Mouse (Mus musculus) thymus, postnatal 4 days (tissue): ENCODE results near the gene Hacl1.

Source experiments
- DNase-seq: peaks from one replicate; pipeline ENCODE4 v3.0.0; 2021

Gene Hacl1

DNA sequence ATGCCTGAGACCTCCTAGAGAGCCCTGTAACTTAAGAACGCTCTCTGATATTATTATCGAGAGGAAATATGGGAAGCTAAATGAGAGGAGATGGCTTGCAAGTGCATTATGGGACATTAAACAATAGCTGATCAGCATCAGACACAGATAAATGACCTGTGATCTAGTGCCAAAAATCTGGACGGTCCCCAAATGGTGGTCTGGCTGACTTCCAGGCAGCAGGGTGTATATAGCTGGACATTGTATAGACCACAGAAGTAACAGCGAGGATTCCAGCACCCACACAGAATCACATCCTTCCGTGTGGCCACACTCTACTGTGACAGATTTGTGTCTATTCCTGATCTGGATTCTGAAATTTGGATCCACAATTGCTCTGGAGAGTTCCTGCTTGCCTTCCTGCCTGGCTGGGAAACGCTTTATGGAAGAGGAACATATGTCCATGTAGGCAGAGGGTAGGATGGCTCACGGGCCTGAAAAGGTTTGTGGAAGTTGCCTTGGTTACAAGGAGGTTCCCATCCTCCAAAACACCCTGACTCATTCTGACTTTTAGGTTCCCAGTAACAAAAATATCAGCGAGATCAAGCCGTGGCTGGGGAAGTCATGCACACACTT, 68.4 kb downstream of the Hacl1 start:
- no peak for DNase-seq

DNA sequence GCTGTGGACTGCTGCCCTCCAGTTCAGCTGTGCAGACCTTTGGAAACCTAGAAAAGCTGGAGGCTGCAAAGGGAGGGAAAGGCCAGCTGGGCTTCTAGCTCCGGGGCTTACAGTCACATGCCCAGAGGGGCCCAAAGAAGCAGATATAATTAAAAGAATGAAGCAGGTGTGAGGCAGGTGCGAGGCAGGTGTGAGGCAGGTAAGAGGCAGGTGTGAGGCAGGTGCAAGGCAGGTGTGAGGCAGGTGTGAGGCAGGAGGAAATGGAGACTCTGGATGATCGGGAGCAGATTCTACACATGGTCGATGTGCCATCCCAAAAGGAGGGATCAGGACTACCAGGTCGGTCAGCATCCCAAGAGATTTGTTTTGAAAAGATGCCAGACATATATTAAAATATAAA, 69.7 kb downstream of the Hacl1 start:
- peak; percentile 54 for DNase-seq

DNA sequence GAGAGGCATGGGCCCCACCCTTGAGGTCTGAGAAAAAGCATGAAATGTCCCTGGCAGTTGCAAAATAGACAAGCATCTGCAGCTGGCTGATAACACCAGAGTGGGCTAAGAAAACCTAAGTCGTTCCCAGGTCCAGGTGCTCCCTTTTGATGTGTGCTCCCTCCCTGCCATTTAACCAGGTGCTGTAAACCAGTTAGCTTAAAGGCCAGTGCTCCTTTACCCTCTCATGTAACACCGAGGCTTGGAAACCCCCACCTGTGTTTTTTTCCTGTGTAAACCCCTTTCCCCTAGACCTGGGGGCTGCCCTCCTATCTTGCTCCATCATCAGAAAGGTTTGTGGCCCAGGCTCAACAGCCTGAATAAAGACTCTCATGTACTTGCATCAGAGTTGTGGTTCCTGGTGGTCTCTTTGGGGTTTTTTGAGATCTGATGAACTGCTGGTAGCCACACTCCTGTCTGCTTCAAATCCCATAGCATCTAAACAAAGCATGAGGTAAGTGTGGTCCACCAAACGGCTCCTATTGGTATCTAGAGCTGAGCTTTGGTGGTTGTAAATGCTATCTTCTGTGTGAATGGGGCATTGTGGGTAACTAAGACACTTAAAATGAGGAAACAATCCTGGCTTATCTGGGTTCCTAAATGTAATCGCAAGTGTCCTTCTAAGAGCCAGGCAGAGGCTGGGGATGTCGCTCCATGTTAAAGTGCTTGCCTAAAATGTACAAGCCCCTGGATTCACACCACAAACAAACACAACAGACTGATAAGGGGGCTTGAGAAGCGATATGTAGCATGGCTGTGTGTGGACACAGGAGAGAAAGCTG, 70.7 kb downstream of the Hacl1 start:
- peak; percentile 60 for DNase-seq

DNA sequence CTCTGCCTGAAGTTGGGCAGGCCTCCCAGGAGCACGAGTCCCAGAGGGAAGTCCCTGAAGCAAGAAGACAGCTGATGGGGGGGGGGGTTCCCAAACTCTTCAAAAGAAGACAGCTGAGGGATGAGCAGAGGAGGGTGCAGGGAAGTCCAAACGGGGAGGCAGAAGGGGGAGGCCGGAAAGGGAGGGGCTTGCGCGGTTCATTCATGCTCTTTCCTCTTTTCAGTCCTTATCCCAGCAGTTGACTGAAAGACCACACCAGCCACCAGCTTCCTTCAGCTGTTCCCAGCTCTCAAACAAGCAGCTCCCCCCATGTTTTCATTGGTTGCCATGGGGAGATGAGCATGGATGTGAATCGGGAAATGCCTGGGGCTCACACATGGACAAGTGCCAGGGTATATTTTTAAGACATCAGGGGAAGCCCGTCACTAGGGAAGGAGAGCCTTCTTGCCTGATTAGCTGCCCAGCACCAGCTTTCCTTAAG, 71.9 kb downstream of the Hacl1 start:
- DNase-seq: peak; percentile 75

DNA sequence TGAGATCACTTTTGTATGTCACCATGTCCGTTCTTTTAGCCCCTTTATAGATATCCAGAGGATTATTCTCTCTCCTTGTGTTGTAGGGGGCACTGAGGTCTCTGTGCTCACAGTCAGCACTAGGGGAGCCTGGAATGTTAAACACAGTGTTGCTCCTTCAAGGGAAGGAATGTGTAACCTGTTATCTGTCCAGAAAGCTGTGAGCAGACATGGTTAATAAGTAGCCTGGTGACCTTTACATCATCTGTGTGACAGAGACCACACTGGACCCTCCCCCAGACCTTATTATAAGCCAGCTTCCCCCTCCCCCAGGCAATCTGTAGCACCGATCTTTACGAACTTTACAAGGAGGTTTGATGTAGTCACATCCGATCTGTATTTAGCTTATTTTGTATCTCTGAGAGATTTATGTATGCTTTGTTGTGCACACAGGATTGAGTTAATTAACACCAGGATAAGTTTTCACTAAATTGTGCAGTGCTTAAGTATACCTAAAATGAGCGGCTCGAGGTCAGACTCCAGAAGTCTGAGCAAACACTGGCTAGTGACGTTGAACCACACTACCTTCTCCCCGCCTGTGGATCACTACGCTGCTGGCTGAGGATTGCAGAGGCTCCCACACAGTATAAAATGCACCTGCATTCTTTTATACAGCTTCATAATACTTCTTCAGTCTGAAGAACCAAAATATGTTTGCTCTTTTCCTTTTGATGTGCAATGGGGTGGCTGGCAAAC, 75.4 kb downstream of the Hacl1 start:
- DNase-seq: no peak

DNA sequence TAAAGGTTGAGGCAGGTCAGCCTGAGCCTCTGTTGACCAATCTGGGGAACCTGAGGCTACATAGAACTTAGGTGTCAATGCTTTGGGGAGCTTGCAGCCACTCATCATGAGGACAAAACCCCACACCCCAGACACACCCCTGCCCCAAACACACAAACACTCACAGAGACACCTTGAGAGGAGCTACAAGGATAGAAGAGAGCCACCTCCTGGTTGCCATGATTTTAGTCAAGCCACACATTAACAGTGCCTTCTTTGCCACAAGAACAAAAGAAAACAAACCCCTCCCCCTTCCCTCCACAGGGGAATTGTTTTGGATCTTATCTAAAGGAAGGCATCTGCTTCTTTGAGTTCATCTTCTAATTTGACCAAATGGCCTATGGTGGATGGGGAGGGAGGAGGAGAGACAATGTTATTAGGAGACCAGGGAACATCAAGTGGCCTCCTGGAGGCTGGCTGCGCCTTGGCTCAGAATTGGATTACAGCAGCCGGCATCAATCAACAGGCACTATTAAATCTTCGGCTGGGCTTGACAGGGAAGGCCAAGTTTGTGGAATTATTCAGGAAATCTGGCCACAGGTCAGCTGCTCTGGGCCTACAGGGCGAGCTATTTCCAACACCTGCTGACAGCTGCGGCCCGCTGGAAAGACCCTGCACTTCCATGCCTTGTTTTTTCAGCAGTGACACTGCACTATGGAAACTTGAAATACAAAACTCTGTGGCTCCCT, 76.5 kb downstream of the Hacl1 start:
- DNase-seq: no peak

DNA sequence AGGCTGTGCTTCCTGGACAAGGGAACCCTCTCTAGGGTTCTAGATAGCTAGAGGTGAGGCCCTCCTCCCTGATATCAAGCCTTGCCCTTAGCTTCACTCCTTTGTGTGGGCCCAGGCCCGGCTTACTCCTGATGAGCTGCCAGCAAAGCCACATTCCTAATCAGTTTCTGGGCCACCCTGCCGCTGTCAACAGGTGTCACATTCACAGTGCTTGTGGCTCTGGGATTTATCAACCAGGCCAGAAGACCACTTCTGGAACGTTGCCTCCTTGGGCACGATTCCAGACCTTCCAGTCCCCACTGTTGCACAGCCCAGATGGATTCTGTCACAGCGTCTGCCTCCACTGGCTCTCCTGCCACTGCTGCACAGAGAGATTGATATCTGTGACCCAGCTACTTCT, 80.2 kb downstream of the Hacl1 start:
- no peak for DNase-seq

DNA sequence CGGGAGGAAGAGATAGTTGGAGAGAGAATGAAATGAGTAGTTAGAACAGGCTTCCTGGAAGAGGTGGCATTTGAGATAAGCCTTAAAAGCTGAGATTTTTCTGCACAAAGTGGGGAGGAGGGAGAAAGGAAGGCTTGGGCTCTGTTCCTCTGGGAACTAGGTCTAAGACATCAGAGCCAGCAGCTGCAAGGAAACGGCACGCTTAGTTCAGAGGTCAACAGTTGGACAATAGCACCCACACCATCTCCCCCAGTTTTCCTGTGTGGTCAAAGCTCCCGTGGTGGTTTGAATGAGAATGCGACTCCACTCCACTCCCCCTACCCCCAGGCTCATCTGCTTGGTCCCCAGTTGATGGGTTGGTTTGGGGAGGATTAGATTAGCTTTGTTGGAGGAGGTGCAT, 81.9 kb downstream of the Hacl1 start:
- DNase-seq: no peak

DNA sequence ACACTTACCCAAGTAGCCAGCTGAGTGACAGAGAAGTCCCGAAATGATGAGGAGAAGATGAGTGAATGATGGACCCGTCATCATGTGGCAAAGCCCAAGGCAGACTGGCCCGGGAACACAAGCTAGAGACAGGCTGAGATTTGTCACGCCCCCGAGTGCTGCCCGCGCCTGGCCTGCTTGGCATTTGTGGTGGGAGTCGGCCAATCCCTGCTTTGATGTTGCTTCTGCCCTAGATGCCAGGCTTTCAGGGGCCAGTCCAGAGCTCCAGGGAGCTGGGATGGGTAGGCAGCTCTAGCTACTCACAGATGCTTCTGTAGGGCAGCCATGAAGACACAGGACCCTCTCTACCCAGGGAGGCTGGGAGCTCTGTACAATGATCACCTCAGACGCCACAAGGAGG, 83.3 kb downstream of the Hacl1 start:
- DNase-seq: no peak

DNA sequence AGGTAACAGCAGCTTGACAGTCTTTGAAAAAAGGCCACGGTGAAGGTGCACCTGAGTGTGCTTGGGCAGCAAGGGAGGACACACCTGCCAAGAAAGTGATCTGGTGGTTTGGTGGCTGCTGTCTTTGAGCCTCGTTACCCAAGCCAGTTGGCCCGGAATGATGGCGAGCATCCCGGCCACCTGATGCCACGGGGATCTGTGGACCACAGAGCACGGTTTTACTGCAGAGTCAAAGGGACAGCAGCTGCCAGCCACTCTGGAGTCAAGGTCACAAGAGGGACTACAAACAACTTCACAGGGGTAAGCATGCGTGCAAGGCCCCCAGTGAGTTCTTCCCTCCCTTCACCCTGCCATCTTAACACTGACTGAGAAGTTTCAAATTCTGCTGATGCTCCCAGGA, 83.8 kb downstream of the Hacl1 start:
- DNase-seq: peak; percentile 61

DNA sequence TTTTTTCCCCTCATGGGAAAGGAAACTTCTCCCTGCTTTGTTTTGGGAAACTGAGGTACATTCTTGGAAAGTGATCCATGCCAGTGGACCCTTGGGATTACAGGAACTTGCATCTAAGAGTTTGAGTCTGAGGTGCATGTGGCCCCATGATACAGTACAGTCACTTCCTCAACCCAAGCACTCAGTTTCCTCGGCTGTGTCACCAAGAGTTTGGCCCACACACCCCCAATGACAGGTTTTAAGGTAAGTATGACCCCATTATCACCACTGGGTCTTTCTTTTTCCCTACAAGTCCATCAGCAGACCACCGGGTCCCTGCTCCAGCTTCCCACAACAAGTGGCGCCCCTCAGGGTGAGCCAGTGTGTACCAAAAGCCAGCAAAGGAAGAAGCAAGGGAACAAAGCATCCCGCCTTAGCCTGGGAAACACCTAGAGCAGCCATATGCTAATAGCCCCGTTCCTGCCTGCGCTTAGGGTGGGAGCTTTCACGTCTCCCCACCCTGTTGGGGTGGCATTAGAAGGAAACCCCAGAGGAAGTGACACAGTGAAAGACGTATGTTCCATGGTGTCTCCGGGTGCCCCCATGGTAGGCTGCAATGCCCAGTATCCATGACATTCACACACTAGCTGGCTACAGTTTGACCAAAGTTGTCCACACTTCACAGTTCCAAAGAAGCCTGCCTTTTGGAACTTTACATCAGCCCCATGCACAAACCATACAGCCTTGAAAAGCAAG, 84.4 kb downstream of the Hacl1 start:
- peak; percentile 58 for DNase-seq

DNA sequence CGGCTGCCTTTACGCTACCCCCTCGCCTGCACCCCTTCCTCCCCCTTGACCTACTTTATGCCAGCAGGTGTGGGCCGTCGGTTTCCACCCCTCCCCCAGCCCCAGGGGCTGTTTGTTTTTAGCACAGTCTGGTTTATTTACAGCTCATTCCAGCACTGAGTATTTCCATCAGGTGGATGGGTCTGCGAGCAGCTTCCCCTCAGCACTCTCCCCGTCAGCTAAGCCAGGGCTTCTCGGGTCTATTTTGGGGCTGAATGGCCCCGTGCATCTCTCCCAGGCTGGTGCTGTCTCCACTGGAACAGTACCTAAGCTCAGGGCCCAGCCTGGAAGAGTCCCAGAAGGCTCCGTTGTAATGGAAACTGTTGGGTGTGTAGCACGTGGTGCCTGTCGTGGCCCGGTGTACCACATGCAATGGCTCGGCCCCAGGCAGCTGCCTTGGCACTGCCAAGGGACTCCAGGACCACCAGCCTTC, 85.1 kb downstream of the Hacl1 start:
- DNase-seq: peak; percentile 94

DNA sequence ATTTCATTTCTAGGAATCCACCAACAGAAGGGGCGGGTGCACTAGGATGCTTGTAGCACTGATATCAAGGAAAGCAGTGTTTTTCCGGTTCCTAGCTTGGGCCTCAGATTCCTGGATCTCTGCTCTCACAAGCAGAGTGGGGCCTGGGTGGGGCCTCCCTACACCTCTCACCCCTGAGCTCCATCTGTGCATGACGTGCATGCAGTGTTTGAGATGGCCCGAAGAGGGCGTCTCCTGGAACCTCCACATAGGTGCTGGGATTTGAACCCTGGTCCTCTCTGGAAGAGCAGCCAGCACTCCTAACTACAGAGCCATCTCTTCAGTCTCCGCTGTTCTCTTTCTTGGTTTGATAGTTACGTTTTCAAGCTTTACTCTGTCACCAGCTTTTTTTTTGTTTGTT, 86.1 kb downstream of the Hacl1 start:
- DNase-seq: peak; percentile 81
